In genomic region chr16:34491225-34491624, GRCm38 (mm10) we compare ENCODE assay signal across 23 mouse cellular contexts.
DNase-seq lines count a peak whose midpoint lies in the region; ATAC-seq and TF ChIP-seq lines count a peak whose summit lies in the region.
"Had no signal": no experiment of that assay in that cellular context is flagged by ENCODE, and none has a peak within 500 bp of the region (broad histone marks: within the 10 kb centered on the region; RNA-seq: fewer than 3 reads in every experiment).

No protein-coding gene starts in this region.

- no peak overlapping the region for H3K4me3 ChIP-seq in gastrocnemius, adult 2 months
- H3K4me3 ChIP-seq in heart, embryonic 13.5 days: no peak overlapping the region
- no peak overlapping the region for H3K4me3 ChIP-seq in left cerebral cortex, adult 2 months
- H3K4me3 ChIP-seq: forebrain, embryonic 10.5 days; limb, embryonic 12.5 days; midbrain, embryonic 15.5 days; neural tube, embryonic 13.5 days had no signal

- no peak for TF ChIP-seq CTCF in gastrocnemius, adult 2 months (IDR thresholded peaks at IDR 0.05)
- TF ChIP-seq CTCF in left cerebral cortex, adult 2 months (IDR thresholded peaks at IDR 0.05): no peak

- peak overlapping the region; percentile 44 for H3K4me2 ChIP-seq in heart, embryonic 13.5 days
- H3K4me2 ChIP-seq: hindbrain, embryonic 14.5 days; limb, embryonic 12.5 days; liver, embryonic 11.5 days; midbrain, embryonic 15.5 days; neural tube, embryonic 13.5 days had no signal

- 43% methylated on average over 8 of the region's 8 CpGs for WGBS in heart, embryonic 13.5 days

- peak overlapping the region; percentile 73 for H3K27ac ChIP-seq in gastrocnemius, adult 2 months
- H3K27ac ChIP-seq in heart, embryonic 13.5 days (replicated peaks): peak overlapping the region; percentile 71
- H3K27ac ChIP-seq in left cerebral cortex, adult 2 months: peak overlapping the region; percentile 69
- H3K27ac ChIP-seq: forebrain, embryonic 10.5 days; hindbrain, embryonic 14.5 days; limb, embryonic 12.5 days; macrophage; midbrain, embryonic 15.5 days; neural tube, embryonic 13.5 days; stomach, postnatal 0 days had no signal

- no peak for ATAC-seq in heart, embryonic 13.5 days (ENCODE audit: extremely low read depth, insufficient number of reproducible peaks, low FRiP score, low TSS enrichment)
- ATAC-seq: CD4-positive, CD25-positive, alpha-beta regulatory T cell, adult 4 months; forebrain, embryonic 16.5 days; inflammation-experienced regulatory T-cells, adult 6 months; liver, postnatal 0 days; midbrain, embryonic 15.5 days had no signal

- peaks cover 47% of the 10 kb centered on the region for H3K4me1 ChIP-seq in heart, embryonic 13.5 days

- intact Hi-C loops in gastrocnemius, adult 2 months (cut with DNase I): loop anchor here (5.0 kb wide), 1 partner anchor 119 kb away; no protein-coding TSS in a partner anchor
- intact Hi-C loops in heart, postnatal 10 days (cut with DNase I): no loop called here
- intact Hi-C loops in left cerebral cortex, adult 2 months (cut with DNase I): loop anchor here (2.0 kb wide), 1 partner anchor 22 kb away; no protein-coding TSS in a partner anchor
- intact Hi-C loops in left cerebral cortex, postnatal 14 days (cut with DNase I): no loop called here

- no peaks in the 10 kb centered on the region for H3K27me3 ChIP-seq in heart, embryonic 13.5 days (replicated peaks)
- H3K27me3 ChIP-seq: limb, embryonic 12.5 days; midbrain, embryonic 15.5 days; neural tube, embryonic 13.5 days had no signal

- peak overlapping the region; percentile 37 for H3K9ac ChIP-seq in heart, embryonic 13.5 days
- H3K9ac ChIP-seq: hindbrain, embryonic 14.5 days; limb, embryonic 12.5 days; liver, postnatal 0 days; midbrain, embryonic 15.5 days; neural tube, embryonic 13.5 days had no signal

- no peak for DNase-seq in gastrocnemius, adult 2 months
- DNase-seq in gastrocnemius, postnatal 25 days: no peak
- DNase-seq in heart, postnatal 10 days: no peak
- no peak for DNase-seq in left cerebral cortex, adult 2 months (ENCODE audit: extremely low spot score in 1 of 2, low spot score in 2 of 2)
- no peak for DNase-seq in left cerebral cortex, postnatal 14 days (ENCODE audit: low spot score in 2 of 2)
- DNase-seq in ovary, postnatal 14 days (ENCODE audit: low spot score): no peak
- DNase-seq: cerebellum, adult 11 months; cerebellum, adult 9-11 months; kidney, adult 18-20 months; liver, postnatal 0 days; thymus, adult 2 months had no signal

- no peaks in the 10 kb centered on the region for H3K9me3 ChIP-seq in heart, embryonic 13.5 days
- H3K9me3 ChIP-seq: forebrain, embryonic 10.5 days; limb, embryonic 12.5 days; midbrain, embryonic 15.5 days; neural tube, embryonic 13.5 days had no signal

- no peaks in the 10 kb centered on the region for H3K36me3 ChIP-seq in heart, embryonic 13.5 days
- H3K36me3 ChIP-seq: forebrain, embryonic 10.5 days; limb, embryonic 12.5 days; midbrain, embryonic 15.5 days; neural tube, embryonic 13.5 days had no signal

Comparison
In these comparisons a context has a peak if more than half of its experiments do, and no peak if none do; other contexts are left out.
1. intact Hi-C loops: an anchor here in gastrocnemius, adult 2 months (5.0 kb wide) and left cerebral cortex, adult 2 months (2.0 kb wide); none called in heart, postnatal 10 days and left cerebral cortex, postnatal 14 days.